Mouse (Mus musculus) cerebellum, adult 2 months (tissue): ENCODE data around the gene Kcnip2.

Experiments used
- CTCF ChIP-seq: fragments of 200-500 bp; IDR thresholded peaks from 2 replicates; pipeline ENCODE4 v1.5.1; 2011; ENCODE audit warnings: low read depth, mild to moderate bottlenecking, control low read depth, low read length, moderate library complexity, borderline replicate concordance; ENCODE audit not compliant: insufficient read depth
- POLR2A ChIP-seq: fragments of 200-500 bp; IDR thresholded peaks from 2 replicates; pipeline ENCODE4 v1.6.1; 2011; ENCODE audit warnings: low read length, control low read depth, borderline replicate concordance; ENCODE audit not compliant: insufficient read depth

DNA sequence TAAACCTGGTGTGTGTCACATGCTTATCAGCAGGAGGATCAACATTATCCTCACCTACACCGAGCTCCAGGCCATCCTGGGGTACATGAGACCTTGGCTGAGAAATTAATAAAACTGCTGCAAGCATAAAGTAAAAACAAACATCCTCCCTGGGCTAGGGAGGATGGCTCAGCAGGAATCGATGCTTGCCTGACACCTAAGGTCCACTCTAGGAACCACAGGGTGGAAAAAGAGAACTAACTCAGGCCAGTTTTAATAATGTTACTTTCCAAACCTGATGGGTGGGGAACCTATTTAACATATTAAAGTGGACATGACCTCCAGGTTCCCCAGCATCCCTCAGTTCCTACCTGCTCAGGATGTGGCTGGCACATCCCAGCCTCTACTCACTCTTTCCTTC, 14.8 kb upstream of the Kcnip2 start:
- no peak for TF ChIP-seq CTCF
- no peak for TF ChIP-seq POLR2A
